Mouse (Mus musculus) MEL (cell line): ENCODE data around the gene Hp. TPM values are rescaled to one million over a fixed set of nuclear protein-coding genes. Genes with fewer than 3 reads are reported as not detected.

Source experiments
- DNase-seq: peaks from one replicate; pipeline ENCODE4 v3.0.0; 2011; ENCODE audit warnings: low read depth, low spot score
- H3K27ac ChIP-seq: 2 replicates; pipeline ENCODE4 v1.5.1; 2012; ENCODE audit warnings: low read depth, mild to moderate bottlenecking, control low read depth, low read length, moderate library complexity; ENCODE audit not compliant: control insufficient read depth
- H3K27me3 ChIP-seq, 2 experiments: fragments of 150-350 bp in 1 of 2; sonication (generic) in 1 of 2; 2 replicates each; pipeline ENCODE4 v1.6.1; 2012; ENCODE audit warnings: low read length in 2 of 2, mild to moderate bottlenecking in 2 of 2, improper control_type of control experiment in 1 of 2, moderate library complexity in 1 of 2; ENCODE audit not compliant: insufficient read depth in 2 of 2, control insufficient read depth in 1 of 2
- H3K36me3 ChIP-seq, 2 experiments: 2 replicates each; pipeline ENCODE4 v1.6.1; 2012 to 2014; ENCODE audit warnings: low read length in 2 of 2, improper control_type of control experiment in 1 of 2, inconsistent platforms in 1 of 2, mild to moderate bottlenecking in 1 of 2; ENCODE audit not compliant: insufficient read depth in 2 of 2, control insufficient read depth in 1 of 2
- H3K4me1 ChIP-seq, 2 experiments: fragments of 150-350 bp in 1 of 2; sonication (generic) in 1 of 2; 2 replicates each; pipeline ENCODE4 v1.6.1; 2012; ENCODE audit warnings: low read length in 2 of 2, improper control_type of control experiment in 1 of 2, mild to moderate bottlenecking in 1 of 2; ENCODE audit not compliant: insufficient read depth in 2 of 2, control insufficient read depth in 1 of 2
- H3K4me3 ChIP-seq, 2 experiments: fragments of 150-350 bp in 1 of 2; sonication (generic) in 1 of 2; 2 replicates each; pipeline ENCODE4 v1.5.1; 2012; ENCODE audit warnings: low read depth in 2 of 2, low read length in 2 of 2, mild to moderate bottlenecking in 2 of 2, moderate library complexity in 2 of 2, control low read depth in 1 of 2, improper control_type of control experiment in 1 of 2; ENCODE audit not compliant: control insufficient read depth in 1 of 2, insufficient read depth in 1 of 2
- H3K79me2 ChIP-seq: 2 replicates; pipeline ENCODE4 v1.6.1; 2012; ENCODE audit warnings: mild to moderate bottlenecking, low read length, moderate library complexity; ENCODE audit not compliant: control insufficient read depth, poor library complexity, insufficient read depth
- H3K9ac ChIP-seq: 2 replicates; pipeline ENCODE4 v1.6.1; 2012; ENCODE audit warnings: low read depth, mild to moderate bottlenecking, control low read depth, low read length, moderate library complexity; ENCODE audit not compliant: control insufficient read depth, poor library complexity, severe bottlenecking
- H3K9me3 ChIP-seq: fragments of 150-350 bp; sonication (generic); replicated peaks from 2 replicates; pipeline ENCODE4 v1.6.1; 2012; ENCODE audit warnings: mild to moderate bottlenecking, low read length, improper control_type of control experiment, moderate library complexity; ENCODE audit not compliant: insufficient read depth
- CHD1 ChIP-seq: IDR thresholded peaks from 2 replicates; pipeline ENCODE4 v1.6.1; 2012; ENCODE audit warnings: low read depth, mild to moderate bottlenecking, inconsistent platforms, low read length, improper control_type of control experiment
- CHD2 ChIP-seq: IDR thresholded peaks from 2 replicates; pipeline ENCODE4 v1.6.1; 2011; ENCODE audit warnings: low read length, improper control_type of control experiment
- CTCF ChIP-seq, 3 experiments: IDR thresholded peaks in 2 of 3; conservative IDR thresholded peaks in 1 of 3; 2 replicates each; pipeline ENCODE4 v1.5.1; 2011 to 2012; ENCODE audit warnings: low read length in 3 of 3, low read depth in 2 of 3, mild to moderate bottlenecking in 2 of 3, improper control_type of control experiment in 1 of 3, inconsistent platforms in 1 of 3, mixed read lengths in 1 of 3, moderate library complexity in 1 of 3; ENCODE audit not compliant: control insufficient read depth in 1 of 3, insufficient read depth in 1 of 3, poor library complexity in 1 of 3, severe bottlenecking in 1 of 3
- E2F4 ChIP-seq: IDR thresholded peaks from 2 replicates; pipeline ENCODE4 v1.6.1; 2011; ENCODE audit warnings: low read depth, low read length, improper control_type of control experiment, borderline replicate concordance
- EP300 ChIP-seq, 2 experiments: IDR thresholded peaks; 2 replicates each; pipeline ENCODE4 v1.6.1; 2011; ENCODE audit warnings: improper control_type of control experiment in 2 of 2, low read length in 2 of 2, low read depth in 1 of 2, mild to moderate bottlenecking in 1 of 2
- GABPA ChIP-seq: IDR thresholded peaks from 2 replicates; pipeline ENCODE4 v1.6.1; 2012; ENCODE audit warnings: low read depth, mild to moderate bottlenecking, inconsistent platforms, low read length, improper control_type of control experiment, moderate library complexity
- GATA1 ChIP-seq: IDR thresholded peaks from 2 replicates; pipeline ENCODE4 v1.6.1; 2011; ENCODE audit warnings: low read depth, low read length, improper control_type of control experiment
- HCFC1 ChIP-seq: IDR thresholded peaks from 2 replicates; pipeline ENCODE4 v1.6.1; 2012; ENCODE audit warnings: low read depth, mild to moderate bottlenecking, inconsistent platforms, low read length, improper control_type of control experiment, moderate library complexity
- MAFK ChIP-seq: IDR thresholded peaks from 2 replicates; pipeline ENCODE4 v1.6.1; 2011; ENCODE audit warnings: low read depth, mild to moderate bottlenecking, low read length, improper control_type of control experiment, borderline replicate concordance
- MAX ChIP-seq: IDR thresholded peaks from 2 replicates; pipeline ENCODE4 v1.6.1; 2011; ENCODE audit warnings: low read length, improper control_type of control experiment
- MEF2A ChIP-seq: IDR thresholded peaks from 2 replicates; pipeline ENCODE4 v1.6.1; 2014; ENCODE audit warnings: low read depth, mild to moderate bottlenecking, inconsistent platforms, low read length, improper control_type of control experiment; ENCODE audit not compliant: poor library complexity, insufficient replicate concordance, severe bottlenecking; ENCODE audit errors: extremely low read depth
- MXI1 ChIP-seq: IDR thresholded peaks from 2 replicates; pipeline ENCODE4 v1.6.1; 2011; ENCODE audit warnings: mild to moderate bottlenecking, low read depth, low read length, improper control_type of control experiment
- MYB ChIP-seq: IDR thresholded peaks from 2 replicates; pipeline ENCODE4 v1.6.1; 2011; ENCODE audit warnings: mild to moderate bottlenecking, low read depth, low read length, improper control_type of control experiment
- MYC ChIP-seq: IDR thresholded peaks from 2 replicates; pipeline ENCODE4 v1.6.1; 2011; ENCODE audit warnings: low read depth, mild to moderate bottlenecking, low read length, improper control_type of control experiment, moderate library complexity
- POLR2A ChIP-seq, 2 experiments: IDR thresholded peaks; 2 replicates each; pipeline ENCODE4 v1.6.1; 2011 to 2012; ENCODE audit warnings: low read length in 2 of 2, mild to moderate bottlenecking in 2 of 2, control low read depth in 1 of 2, improper control_type of control experiment in 1 of 2, low read depth in 1 of 2, moderate library complexity in 1 of 2; ENCODE audit not compliant: control insufficient read depth in 1 of 2, insufficient read depth in 1 of 2, poor library complexity in 1 of 2
- POLR2AphosphoS2 ChIP-seq: IDR thresholded peaks from 2 replicates; pipeline ENCODE4 v1.6.1; 2011; ENCODE audit warnings: low read length, improper control_type of control experiment
- POLR2AphosphoS5 ChIP-seq: IDR thresholded peaks from 2 replicates; pipeline ENCODE4 v1.6.1; 2012; ENCODE audit warnings: low read depth, borderline replicate concordance, mild to moderate bottlenecking, inconsistent platforms, low read length, moderate library complexity, mixed read lengths
- RCOR1 ChIP-seq: IDR thresholded peaks from 2 replicates; pipeline ENCODE4 v1.6.1; 2012; ENCODE audit warnings: low read depth, mild to moderate bottlenecking, inconsistent platforms, low read length, improper control_type of control experiment
- TAL1 ChIP-seq: IDR thresholded peaks from 2 replicates; pipeline ENCODE4 v1.6.1; 2012; ENCODE audit warnings: mild to moderate bottlenecking, inconsistent platforms, low read length, moderate library complexity, mixed read lengths
- UBTF ChIP-seq: IDR thresholded peaks from 2 replicates; pipeline ENCODE4 v1.6.1; 2012; ENCODE audit warnings: low read depth, mild to moderate bottlenecking, inconsistent platforms, low read length, improper control_type of control experiment, moderate library complexity, borderline replicate concordance; ENCODE audit not compliant: insufficient read depth
- USF1 ChIP-seq: IDR thresholded peaks from 2 replicates; pipeline ENCODE4 v1.6.1; 2014; ENCODE audit warnings: low read depth, mild to moderate bottlenecking, inconsistent platforms, low read length, improper control_type of control experiment, moderate library complexity
- ZKSCAN1 ChIP-seq: IDR thresholded peaks from 2 replicates; pipeline ENCODE4 v1.6.1; 2012; ENCODE audit warnings: low read depth, mild to moderate bottlenecking, inconsistent platforms, low read length, improper control_type of control experiment, moderate library complexity
- polyA plus RNA-seq, 2 experiments: library from polyadenylated mRNA; stranded (reverse) in 1 of 2; unstranded in 1 of 2; fragments of >175 nt in 1 of 2; fragments of >200 nt in 1 of 2; gene quantifications; 2 replicates each; pipeline versions ENCODE4 v1.2.1 to v1.2.4; 2012; ENCODE audit warnings: low replicate concordance in 2 of 2, low read depth in 1 of 2; ENCODE audit not compliant: insufficient read length in 2 of 2, insufficient read depth in 1 of 2, missing spikeins in 1 of 2
- total RNA-seq: library from RNA; depleted of rRNA; stranded (reverse); fragments of 300-350 nt; gene quantifications from 2 replicates; pipeline ENCODE4 v1.2.3, GENCODE M21; 2012

Hp gene
- total and polyA plus RNA-seq, 3 experiments, result 0.08 to 0.19 TPM; not detected in 1

- Histone ChIP-seq H3K79me2 (no peaks in the 10 kb centered on the region), H3K4me1 (peaks cover 2 to 13% of the 10 kb centered on the region in 2 experiments; a peak in 3 of 4 replicates), H3K27ac (no peak overlapping the region), H3K9ac (no peak overlapping the region), H3K36me3 (peaks cover 0 to 11% of the 10 kb centered on the region in 2 experiments; a peak in 3 of 4 replicates), H3K27me3 (no peaks in the 10 kb centered on the region), H3K9me3 (no peaks in the 10 kb centered on the region), H3K4me3 (no peak overlapping the region)
- TF ChIP-seq TAL1 (peak; percentile 27), MAX (no peak)
- DNase-seq, result no peak
Measured at GRCm38 (mm10) chr8:109591367-109591766, 12.4 kb upstream of the Hp start.

DNA sequence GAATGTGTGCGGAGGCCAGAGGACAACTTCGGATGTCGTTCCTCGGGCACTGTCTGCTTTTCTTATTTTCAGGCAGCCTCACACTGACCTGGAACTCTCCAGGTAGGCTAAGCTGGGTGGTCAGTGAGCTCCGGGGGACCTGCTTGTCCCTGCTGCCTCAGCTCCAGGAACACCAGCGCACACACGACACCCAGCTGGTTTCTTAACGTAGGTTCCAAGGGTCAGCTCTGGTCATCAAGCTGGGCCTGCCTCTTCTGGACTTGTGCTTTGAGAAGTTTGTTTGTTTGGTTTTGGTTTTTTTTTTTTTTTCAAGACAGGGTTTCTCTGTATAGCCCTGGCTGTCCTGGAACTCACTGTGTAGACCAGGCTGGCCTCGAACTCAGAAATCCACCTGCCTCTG is 11.9 kb upstream of the Hp start:
- Histone ChIP-seq H3K79me2 (no peaks in the 10 kb centered on the region), H3K4me3 (no peak overlapping the region), H3K36me3 (peaks cover 0 to 11% of the 10 kb centered on the region in 2 experiments; a peak in 3 of 4 replicates), H3K9ac (no peak overlapping the region), H3K9me3 (no peaks in the 10 kb centered on the region), H3K27me3 (no peaks in the 10 kb centered on the region), H3K4me1 (peaks cover 2 to 13% of the 10 kb centered on the region in 2 experiments; a peak in 3 of 4 replicates), H3K27ac (no peak overlapping the region)
- DNase-seq, result no peak
- TF ChIP-seq MAFK (no peak), TAL1 (no peak), EP300 (IDR thresholded peaks at IDR 0.05; ENCODE audit: low read depth in 1 of 2, low read length in 2 of 2) (no peak), GABPA (no peak), CHD2 (no peak), MYC (no peak), POLR2A (IDR thresholded peaks at IDR 0.05; ENCODE audit: control insufficient read depth in 1 of 2, insufficient read depth in 1 of 2, low read depth in 1 of 2, low read length in 2 of 2, poor library complexity in 1 of 2) (no peak), MEF2A (no peak), MYB (no peak), CHD1 (no peak), MAX (no peak), E2F4 (no peak), POLR2AphosphoS5 (no peak)

- Histone ChIP-seq H3K36me3 (peaks cover 0 to 3% of the 10 kb centered on the region in 2 experiments; a peak in 2 of 4 replicates), H3K4me3 (no peak overlapping the region), H3K9me3 (no peaks in the 10 kb centered on the region), H3K9ac (no peak overlapping the region), H3K27ac (no peak overlapping the region), H3K79me2 (no peaks in the 10 kb centered on the region), H3K27me3 (peaks cover 0 to 2% of the 10 kb centered on the region in 2 experiments; a peak in 2 of 4 replicates), H3K4me1 (peaks cover 0 to 3% of the 10 kb centered on the region in 2 experiments; a peak in 2 of 4 replicates)
- TF ChIP-seq HCFC1 (no peak), RCOR1 (no peak), CTCF (IDR thresholded peaks at IDR 0.05 in 2 of 3, conservative IDR thresholded peaks at IDR 0.05 in 1 of 3; ENCODE audit: control insufficient read depth in 1 of 3, insufficient read depth in 1 of 3, low read depth in 2 of 3, low read length in 3 of 3, poor library complexity in 1 of 3, severe bottlenecking in 1 of 3) (no peak), MAFK (no peak), MYC (no peak), GATA1 (no peak), USF1 (no peak), TAL1 (no peak), MXI1 (no peak), CHD1 (no peak), CHD2 (no peak), UBTF (no peak), POLR2A (IDR thresholded peaks at IDR 0.05; ENCODE audit: control insufficient read depth in 1 of 2, insufficient read depth in 1 of 2, low read depth in 1 of 2, low read length in 2 of 2, poor library complexity in 1 of 2) (no peak), ZKSCAN1 (no peak), POLR2AphosphoS2 (no peak)
- DNase-seq, result no peak
Measured at GRCm38 (mm10) chr8:109586972-109587504, 8.1 kb upstream of the Hp start.
